Mouse (Mus musculus) liver, postnatal 0 days (tissue): ENCODE results near the gene Ubr1.

ENCODE experiments used
- CTCF ChIP-seq: sonication (generic); IDR thresholded peaks from 2 replicates; pipeline ENCODE4 v1.5.1; 2016; ENCODE audit warnings: antibody characterized with exemption, low read depth
- EP300 ChIP-seq: IDR thresholded peaks from 2 replicates; pipeline ENCODE4 v1.6.1; 2016; ENCODE audit warnings: antibody characterized with exemption, low read depth, mild to moderate bottlenecking

DNA sequence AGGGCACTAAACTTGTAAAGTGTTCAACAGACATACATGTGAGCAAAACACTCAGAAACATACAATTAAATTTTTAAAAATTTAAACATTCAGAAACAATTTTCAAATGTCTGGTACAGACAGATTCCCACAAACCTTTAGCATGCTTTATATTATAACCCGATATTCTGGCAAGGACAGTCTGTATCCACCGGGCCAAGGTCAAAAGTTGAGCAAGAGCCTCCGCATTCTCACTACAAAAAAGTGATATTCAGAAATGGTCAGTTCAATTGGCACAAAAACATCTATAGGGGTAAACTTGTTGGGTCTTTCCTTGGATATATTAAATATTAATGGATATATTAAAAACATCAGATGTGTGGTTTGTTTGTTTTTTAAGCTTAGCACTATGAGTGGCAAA is 74.2 kb downstream of the Ubr1 start:
- no peak for TF ChIP-seq CTCF
- no peak for TF ChIP-seq EP300
